In genomic region chr4:138725127-138725461, GRCm38 (mm10) we compare ENCODE assay signal across 8 mouse cellular contexts. TPM values are rescaled to one million over a fixed set of nuclear protein-coding genes. Genes with fewer than 3 reads are reported as not detected.
DNase-seq lines count a peak whose midpoint lies in the region; ATAC-seq and TF ChIP-seq lines count a peak whose summit lies in the region.
"Had no signal": no experiment of that assay in that cellular context is flagged by ENCODE, and none has a peak within 500 bp of the region (broad histone marks: within the 10 kb centered on the region; RNA-seq: fewer than 3 reads in every experiment).

No protein-coding gene starts in this region.

- H3K27ac ChIP-seq in forebrain, embryonic 16.5 days (ENCODE audit: low read length): no peak overlapping the region
- 0 out of 2 replicates have a peak overlapping the region, but pooled peaks have one; percentile 4 for H3K27ac ChIP-seq in hindbrain, embryonic 11.5 days (ENCODE audit: low read depth, low read length)
- peak overlapping the region; percentile 59 for H3K27ac ChIP-seq in limb, embryonic 12.5 days
- peak overlapping the region; percentile 40; the same call in 1 of the 2 replicates for H3K27ac ChIP-seq in midbrain, embryonic 15.5 days

- peaks cover 22% of the 10 kb centered on the region for H3K4me1 ChIP-seq in forebrain, embryonic 16.5 days (replicated peaks; ENCODE audit: control insufficient read depth, insufficient read depth, low read length)
- 0 out of 2 replicates have a peak, but pooled peaks cover 5% of the 10 kb centered on the region for H3K4me1 ChIP-seq in hindbrain, embryonic 11.5 days (replicated peaks; ENCODE audit: control insufficient read depth, insufficient read depth, low read length)
- peaks cover 27% of the 10 kb centered on the region for H3K4me1 ChIP-seq in limb, embryonic 12.5 days (replicated peaks)
- peaks cover 23% of the 10 kb centered on the region for H3K4me1 ChIP-seq in midbrain, embryonic 15.5 days

- peak; percentile 84 for DNase-seq in R1 (ENCODE audit: low read depth, low spot score)
- peak; percentile 84 for DNase-seq in brain, embryonic 14.5 days (ENCODE audit: low read depth)
- DNase-seq in hindbrain, embryonic 11.5 days (ENCODE audit: low spot score): peak; percentile 75
- peak; percentile 70 to 80 for DNase-seq in thymus, adult 18-20 months

- no peaks in the 10 kb centered on the region for H3K27me3 ChIP-seq in forebrain, embryonic 16.5 days (replicated peaks; ENCODE audit: control insufficient read depth, insufficient read depth, low read length)
- no peaks in the 10 kb centered on the region for H3K27me3 ChIP-seq in hindbrain, embryonic 11.5 days (ENCODE audit: control insufficient read depth, insufficient read depth, low read length)
- H3K27me3 ChIP-seq in limb, embryonic 12.5 days: no peaks in the 10 kb centered on the region
- no peaks in the 10 kb centered on the region for H3K27me3 ChIP-seq in midbrain, embryonic 15.5 days (replicated peaks)

- WGBS in forebrain, embryonic 16.5 days: 8% methylated on average over 13 of the region's 13 CpGs
- 8% methylated on average over 13 of the region's 13 CpGs for WGBS in hindbrain, embryonic 11.5 days
- 0% methylated on average over 13 of the region's 13 CpGs for WGBS in limb, embryonic 12.5 days
- 1% methylated on average over 13 of the region's 13 CpGs for WGBS in midbrain, embryonic 15.5 days

- TF ChIP-seq CTCF in brain, embryonic 14.5 days (IDR thresholded peaks at IDR 0.05; ENCODE audit: borderline replicate concordance, extremely low read depth, insufficient read depth, insufficient read length): no peak

- H3K9me3 ChIP-seq in forebrain, embryonic 16.5 days (ENCODE audit: control insufficient read depth, low read length): no peaks in the 10 kb centered on the region
- H3K9me3 ChIP-seq in hindbrain, embryonic 11.5 days (ENCODE audit: control insufficient read depth, low read length): no peaks in the 10 kb centered on the region
- no peaks in the 10 kb centered on the region for H3K9me3 ChIP-seq in limb, embryonic 12.5 days
- no peaks in the 10 kb centered on the region for H3K9me3 ChIP-seq in midbrain, embryonic 15.5 days

- peak overlapping the region; percentile 51 for H3K4me2 ChIP-seq in forebrain, embryonic 16.5 days (ENCODE audit: low read length)
- H3K4me2 ChIP-seq in hindbrain, embryonic 11.5 days (replicated peaks; ENCODE audit: low read depth, low read length): peak overlapping the region; percentile 54
- H3K4me2 ChIP-seq in limb, embryonic 12.5 days: peak overlapping the region; percentile 70
- peak overlapping the region; percentile 59 for H3K4me2 ChIP-seq in midbrain, embryonic 15.5 days

- H3K9ac ChIP-seq in forebrain, embryonic 16.5 days (replicated peaks; ENCODE audit: low read depth, low read length): peak overlapping the region; percentile 30; the same call in 1 of the 2 replicates
- peak overlapping the region; percentile 54 for H3K9ac ChIP-seq in hindbrain, embryonic 11.5 days (ENCODE audit: low read depth, low read length)
- H3K9ac ChIP-seq in limb, embryonic 12.5 days (replicated peaks): peak overlapping the region; percentile 48; the same call in 1 of the 2 replicates
- H3K9ac ChIP-seq in midbrain, embryonic 15.5 days: peak overlapping the region; percentile 24

- H3K4me3 ChIP-seq in forebrain, embryonic 16.5 days (replicated peaks; ENCODE audit: low read length): peak overlapping the region; percentile 27
- H3K4me3 ChIP-seq in hindbrain, embryonic 11.5 days (ENCODE audit: low read depth, low read length): peak overlapping the region; percentile 16; the same call in 1 of the 2 replicates
- peak overlapping the region; percentile 37 for H3K4me3 ChIP-seq in limb, embryonic 12.5 days (replicated peaks)
- peak overlapping the region; percentile 31 for H3K4me3 ChIP-seq in midbrain, embryonic 15.5 days
- H3K4me3 ChIP-seq: erythroblast, embryonic 14.5 days had no signal

- TF ChIP-seq POLR2A in brain, embryonic 14.5 days (IDR thresholded peaks at IDR 0.05; ENCODE audit: borderline replicate concordance, extremely low read depth, insufficient read depth, insufficient read length, poor library complexity, severe bottlenecking): no peak

- ATAC-seq in forebrain, embryonic 16.5 days: peak; percentile 80
- ATAC-seq in hindbrain, embryonic 11.5 days (ENCODE audit: low FRiP score): peak; percentile 79
- peak; percentile 78 for ATAC-seq in limb, embryonic 12.5 days (ENCODE audit: insufficient number of reproducible peaks, insufficient read depth, low FRiP score, low TSS enrichment, low read depth)
- peak; percentile 91 for ATAC-seq in midbrain, embryonic 15.5 days (replicated peaks)

- H3K36me3 ChIP-seq in forebrain, embryonic 16.5 days (ENCODE audit: control insufficient read depth, insufficient read depth): no peaks in the 10 kb centered on the region
- H3K36me3 ChIP-seq in hindbrain, embryonic 11.5 days (ENCODE audit: control insufficient read depth, insufficient read depth, low read length): no peaks in the 10 kb centered on the region
- no peaks in the 10 kb centered on the region for H3K36me3 ChIP-seq in limb, embryonic 12.5 days
- no peaks in the 10 kb centered on the region for H3K36me3 ChIP-seq in midbrain, embryonic 15.5 days (replicated peaks)

RNA-seq across cellular contexts. Expression of gene Pla2g2c, which starts 0.5 kb away (rescaled TPM):
- 0.24 and 0.63 TPM in 2 replicates for polyA plus RNA-seq in brain, embryonic 14.5 days (2012; rRNA removed)
- not detected in 2 replicates for polyA plus RNA-seq in forebrain, embryonic 16.5 days (2015; fragmentation: Nextera tagmentation; extraction: Ambion mirVana)
- 0.48 and 0.68 TPM in 2 replicates for polyA plus RNA-seq in hindbrain, embryonic 11.5 days (2014; fragmentation: Nextera tagmentation; extraction: Ambion mirVana)
- polyA plus RNA-seq in limb, embryonic 12.5 days (2016; fragmentation: Nextera tagmentation; extraction: Ambion mirVana): 0.38 and 0.92 TPM in 2 replicates
- polyA plus RNA-seq in midbrain, embryonic 15.5 days (2015; fragmentation: Nextera tagmentation; extraction: Ambion mirVana): 0.74 and 1.1 TPM in 2 replicates
- polyA plus RNA-seq: erythroblast, embryonic 14.5 days had no signal

RNA-seq across cellular contexts. Expression of gene Ubxn10, which starts 11.9 kb away (rescaled TPM):
- polyA plus RNA-seq in brain, embryonic 14.5 days (2012; rRNA removed): 3.8 and 5.3 TPM in 2 replicates
- 1.3 and 1.9 TPM in 2 replicates for polyA plus RNA-seq in forebrain, embryonic 16.5 days (2015; fragmentation: Nextera tagmentation; extraction: Ambion mirVana)
- polyA plus RNA-seq in hindbrain, embryonic 11.5 days (2014; fragmentation: Nextera tagmentation; extraction: Ambion mirVana): 2.8 and 4.3 TPM in 2 replicates
- polyA plus RNA-seq in limb, embryonic 12.5 days (2016; fragmentation: Nextera tagmentation; extraction: Ambion mirVana): 1.0 TPM in 2 replicates
- polyA plus RNA-seq in midbrain, embryonic 15.5 days (2015; fragmentation: Nextera tagmentation; extraction: Ambion mirVana): 4.3 and 4.7 TPM in 2 replicates
- polyA plus RNA-seq: erythroblast, embryonic 14.5 days had no signal

RNA-seq across cellular contexts. Expression of gene Pla2g2f, which starts 32.3 kb away (rescaled TPM):
- 0.16 and 1.2 TPM in 2 replicates for polyA plus RNA-seq in brain, embryonic 14.5 days (2012; rRNA removed)
- not detected in 2 replicates for polyA plus RNA-seq in forebrain, embryonic 16.5 days (2015; fragmentation: Nextera tagmentation; extraction: Ambion mirVana)
- polyA plus RNA-seq in hindbrain, embryonic 11.5 days (2014; fragmentation: Nextera tagmentation; extraction: Ambion mirVana): 0.12 TPM in 1 of 2 replicates, not detected in the other
- polyA plus RNA-seq in limb, embryonic 12.5 days (2016; fragmentation: Nextera tagmentation; extraction: Ambion mirVana): 0.24 and 0.33 TPM in 2 replicates
- 0.06 and 0.13 TPM in 2 replicates for polyA plus RNA-seq in midbrain, embryonic 15.5 days (2015; fragmentation: Nextera tagmentation; extraction: Ambion mirVana)
- polyA plus RNA-seq: erythroblast, embryonic 14.5 days had no signal

RNA-seq across cellular contexts. Expression of gene Pla2g2d, which starts 50.4 kb away (rescaled TPM):
- 0.13 and 0.14 TPM in 2 replicates for polyA plus RNA-seq in brain, embryonic 14.5 days (2012; rRNA removed)
- 0.16 TPM in 1 of 2 replicates, not detected in the other for polyA plus RNA-seq in forebrain, embryonic 16.5 days (2015; fragmentation: Nextera tagmentation; extraction: Ambion mirVana)
- 0.84 and 1.5 TPM in 2 replicates for polyA plus RNA-seq in hindbrain, embryonic 11.5 days (2014; fragmentation: Nextera tagmentation; extraction: Ambion mirVana)
- not detected in 2 replicates for polyA plus RNA-seq in limb, embryonic 12.5 days (2016; fragmentation: Nextera tagmentation; extraction: Ambion mirVana)
- polyA plus RNA-seq in midbrain, embryonic 15.5 days (2015; fragmentation: Nextera tagmentation; extraction: Ambion mirVana): 0.10 and 0.31 TPM in 2 replicates
- polyA plus RNA-seq: erythroblast, embryonic 14.5 days had no signal
